Mouse (Mus musculus): Measurements from ENCODE around the gene Ric1. TPM values are rescaled to one million over a fixed set of nuclear protein-coding genes. Genes with fewer than 3 reads are reported as not detected.
"Not testable (repeated sequence)": the region's sequence is repeated elsewhere in the genome, so short reads cannot be mapped to it uniquely, and the experiment has no call there.

Ric1 gene
- total RNA-seq, 2 experiments from 2014 or later: 11.1 to 14.8 TPM

DNA sequence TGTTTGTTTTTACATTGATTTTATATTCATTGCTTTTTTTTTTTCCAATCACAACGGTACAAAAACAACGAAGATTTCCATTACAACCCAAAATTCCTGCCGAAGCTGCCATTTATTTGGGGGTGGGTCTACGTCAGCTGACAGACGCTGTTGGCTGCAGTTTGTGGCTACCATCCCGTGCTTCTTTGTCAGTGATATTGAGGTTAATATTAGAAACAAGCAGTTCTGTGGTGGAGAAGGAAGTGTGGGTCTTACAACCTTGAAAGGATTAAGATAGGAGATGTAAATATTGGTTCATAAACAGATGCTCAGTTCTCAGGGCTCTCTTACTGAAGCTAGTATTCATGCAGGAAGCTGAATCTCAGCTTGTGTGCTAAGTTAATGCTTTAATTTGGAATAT lies 61.7 kb downstream of the Ric1 start:
- ATAC-seq (replicated peaks; ENCODE audit: low FRiP score, low TSS enrichment, poor library complexity, severe bottlenecking): no peak

GRCm38 (mm10) chr19:29593783-29594182 lies 71.7 kb downstream of the Ric1 start:
- not testable (repeated sequence) for ATAC-seq (replicated peaks; ENCODE audit: low FRiP score, low TSS enrichment, poor library complexity, severe bottlenecking)

GRCm38 (mm10) chr19:29596276-29596675 lies 74.2 kb downstream of the Ric1 start:
- ATAC-seq (replicated peaks; ENCODE audit: low FRiP score, low TSS enrichment, poor library complexity, severe bottlenecking): no peak

DNA sequence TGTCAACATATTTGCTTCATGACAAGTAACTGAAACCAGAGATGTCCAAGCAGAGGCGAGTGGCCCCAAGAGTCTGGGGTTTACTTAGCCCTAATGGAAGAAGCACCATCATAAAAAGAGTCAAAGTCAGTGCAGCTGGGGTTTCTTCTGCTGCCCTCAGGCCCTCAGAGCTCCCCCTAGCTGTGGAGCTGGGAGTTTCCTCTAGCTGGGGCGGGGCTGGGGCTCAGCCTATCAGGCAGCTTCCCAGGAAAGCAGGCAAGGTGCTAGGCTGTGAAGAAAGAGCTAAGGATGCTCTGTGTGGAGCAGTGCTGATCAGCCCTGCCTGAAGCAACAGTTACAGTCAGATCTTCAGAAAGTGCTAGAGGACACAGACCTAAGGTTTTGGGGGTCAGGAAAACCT lies 74.9 kb downstream of the Ric1 start:
- peak; percentile 68 for ATAC-seq (replicated peaks; ENCODE audit: low FRiP score, low TSS enrichment, poor library complexity, severe bottlenecking)

DNA sequence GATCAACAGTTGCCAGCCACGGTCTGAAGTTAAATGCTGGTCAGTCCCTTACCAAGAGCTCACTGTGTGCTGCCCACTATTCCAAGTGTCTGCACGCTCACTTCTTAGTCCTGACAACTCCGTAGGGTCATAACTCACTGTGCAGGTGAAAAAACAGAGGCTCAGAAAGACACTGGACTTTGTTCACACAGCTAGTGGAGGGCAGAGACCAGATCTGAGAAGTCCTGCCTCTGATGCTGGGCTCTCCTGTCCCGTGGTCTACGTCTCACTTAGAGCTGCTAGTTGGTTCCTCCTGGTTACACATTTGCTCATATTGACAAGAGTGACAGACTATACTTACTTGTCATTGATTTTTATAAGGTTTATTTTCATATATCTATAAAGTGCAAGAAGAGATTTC lies 76.9 kb downstream of the Ric1 start:
- ATAC-seq (replicated peaks; ENCODE audit: low FRiP score, low TSS enrichment, poor library complexity, severe bottlenecking): no peak

- peak; percentile 90 for ATAC-seq (replicated peaks; ENCODE audit: low FRiP score, low TSS enrichment, poor library complexity, severe bottlenecking)
Measured at GRCm38 (mm10) chr19:29603548-29604353, 81.7 kb downstream of the Ric1 start.

DNA sequence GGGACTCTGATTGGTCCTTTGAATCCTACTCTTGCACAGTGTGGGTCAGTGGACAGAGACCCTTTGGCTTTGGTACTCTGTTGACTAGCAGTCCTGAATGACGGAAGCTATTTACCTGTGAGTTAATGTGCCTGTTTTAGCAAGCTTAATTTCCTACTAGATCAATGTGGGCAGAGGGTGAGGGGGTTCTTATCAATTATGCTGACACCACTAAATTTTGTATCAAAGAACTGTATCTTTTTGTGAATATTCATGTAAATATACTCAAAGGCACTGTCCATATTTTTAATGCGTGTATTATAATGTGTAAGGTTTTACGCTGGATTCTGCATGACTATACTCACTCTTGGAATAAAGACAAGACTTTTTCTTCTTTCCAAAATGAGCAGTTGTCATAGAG lies 82.6 kb downstream of the Ric1 start:
- no peak for ATAC-seq (replicated peaks; ENCODE audit: low FRiP score, low TSS enrichment, poor library complexity, severe bottlenecking)

DNA sequence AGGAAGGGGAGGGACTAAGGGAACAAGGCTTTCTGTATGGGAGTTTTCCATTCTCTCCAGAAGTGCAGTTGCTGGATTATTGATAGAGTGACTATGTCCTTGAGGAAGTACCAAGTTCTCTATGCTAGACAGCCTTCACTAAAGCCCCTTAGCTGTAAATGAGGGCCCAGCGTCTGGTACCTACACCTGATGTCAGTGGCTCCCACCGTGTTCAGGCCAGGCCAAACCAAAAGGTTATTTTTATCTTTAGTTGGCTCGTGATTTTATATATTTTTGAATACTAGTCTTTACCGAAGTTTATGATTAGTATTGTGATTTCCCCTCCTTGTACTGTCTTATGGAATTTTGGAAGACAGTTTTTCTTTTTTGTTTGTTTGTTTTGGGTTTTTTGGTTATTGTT lies 85.4 kb downstream of the Ric1 start:
- no peak for ATAC-seq (replicated peaks; ENCODE audit: low FRiP score, low TSS enrichment, poor library complexity, severe bottlenecking)

GRCm38 (mm10) chr19:29608212-29608611 lies 86.1 kb downstream of the Ric1 start:
- no peak for ATAC-seq (replicated peaks; ENCODE audit: low FRiP score, low TSS enrichment, poor library complexity, severe bottlenecking)

DNA sequence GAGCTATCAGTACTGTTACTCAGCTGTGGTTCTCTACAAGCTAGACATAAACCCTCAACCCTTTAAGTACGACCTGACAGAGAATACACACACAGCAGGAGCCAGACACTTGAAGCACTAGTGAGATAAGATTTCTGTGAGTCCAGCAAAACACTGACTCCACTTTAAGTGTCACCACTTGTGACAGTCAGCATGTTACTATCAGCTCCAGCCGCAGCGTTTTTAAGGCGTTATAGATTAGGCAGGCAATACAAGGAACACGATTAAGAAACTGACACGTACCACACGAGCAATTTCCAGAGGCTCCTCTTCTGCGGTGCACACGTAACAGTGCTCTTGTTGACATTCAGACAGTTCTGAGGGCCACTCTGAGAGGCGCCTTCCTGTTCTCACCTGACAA lies 88.8 kb downstream of the Ric1 start:
- peak; percentile 57 for ATAC-seq (replicated peaks; ENCODE audit: low FRiP score, low TSS enrichment, poor library complexity, severe bottlenecking)

DNA sequence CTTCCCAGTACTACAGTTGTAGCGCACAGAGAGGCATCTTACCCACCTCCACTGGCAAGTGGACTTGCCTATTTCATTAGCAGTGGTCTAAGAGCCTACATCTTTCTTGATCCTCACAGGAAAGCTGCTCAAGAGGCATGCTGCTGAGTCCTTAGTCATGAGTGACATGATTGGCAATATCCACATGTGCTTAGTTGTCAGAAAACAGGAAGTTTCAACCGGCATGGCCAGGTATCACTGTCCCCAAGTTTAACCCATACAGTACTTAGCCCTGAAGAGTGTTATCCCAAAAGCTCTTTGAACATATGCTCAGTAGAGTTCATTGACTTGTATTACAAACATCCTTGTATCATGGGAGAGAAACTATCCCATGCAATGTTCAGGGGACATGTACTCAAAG lies 90.0 kb downstream of the Ric1 start:
- ATAC-seq (replicated peaks; ENCODE audit: low FRiP score, low TSS enrichment, poor library complexity, severe bottlenecking): no peak

- ATAC-seq (replicated peaks; ENCODE audit: low FRiP score, low TSS enrichment, poor library complexity, severe bottlenecking): no peak
Measured at GRCm38 (mm10) chr19:29641055-29641454, 119.0 kb downstream of the Ric1 start.

DNA sequence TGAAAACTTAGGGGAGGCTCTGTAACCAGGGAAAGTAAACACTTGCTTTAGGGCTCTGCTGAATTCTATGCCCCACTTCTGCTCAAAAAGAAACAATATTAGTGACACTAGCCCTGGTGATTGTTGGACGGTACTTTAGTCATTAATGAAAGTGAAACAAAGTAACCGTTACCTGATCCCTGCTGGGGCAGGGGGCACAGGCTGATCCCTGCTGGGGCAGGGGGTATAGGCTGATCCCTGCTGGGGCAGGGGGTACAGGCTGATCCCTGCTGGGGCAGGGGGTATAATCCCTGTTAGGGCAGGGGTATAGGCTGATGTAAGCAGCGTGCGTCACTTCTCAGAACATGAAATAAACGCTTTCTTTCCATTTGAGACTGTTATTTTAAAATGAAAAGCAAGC lies 119.4 kb downstream of the Ric1 start:
- ATAC-seq (replicated peaks; ENCODE audit: low FRiP score, low TSS enrichment, poor library complexity, severe bottlenecking): no peak

GRCm38 (mm10) chr19:29642211-29642610 lies 120.1 kb downstream of the Ric1 start:
- 0 out of 2 replicates have a peak, but pooled peaks have one; percentile 30 for ATAC-seq (replicated peaks; ENCODE audit: low FRiP score, low TSS enrichment, poor library complexity, severe bottlenecking)

DNA sequence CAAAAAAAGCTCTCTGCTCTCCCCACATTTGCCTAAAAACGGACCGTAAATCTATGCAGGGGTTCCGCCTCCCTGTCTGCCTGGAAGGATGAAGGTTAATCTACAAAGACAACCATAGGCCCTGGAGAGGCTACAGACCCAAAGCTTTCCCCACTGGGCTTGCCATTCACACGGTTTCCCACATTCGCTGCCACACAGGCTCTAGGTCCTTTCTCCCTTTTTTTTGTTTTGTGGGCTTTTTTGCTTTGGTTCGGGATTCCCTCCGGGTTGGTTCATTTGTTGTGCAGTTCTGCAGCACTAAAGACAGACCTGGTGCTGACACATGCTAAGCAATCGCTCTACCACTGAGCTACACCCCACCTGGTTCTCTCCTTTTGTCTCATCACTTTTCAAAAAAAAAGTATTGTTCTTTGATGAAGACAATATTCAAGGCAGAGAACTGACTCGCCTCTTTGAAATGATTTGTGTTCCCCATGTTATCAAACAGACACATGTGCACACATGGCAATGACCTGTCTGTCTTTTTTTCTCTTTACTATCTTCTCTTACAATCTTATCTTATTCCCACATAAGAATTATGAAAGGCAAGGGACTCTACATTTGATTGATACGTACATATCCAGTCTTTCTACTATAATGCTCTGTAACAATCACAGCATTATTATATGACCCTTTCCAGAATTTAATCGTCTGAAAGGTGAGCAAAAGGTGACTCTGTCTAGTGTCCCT lies 121.3 kb downstream of the Ric1 start:
- ATAC-seq (replicated peaks; ENCODE audit: low FRiP score, low TSS enrichment, poor library complexity, severe bottlenecking): no peak

DNA sequence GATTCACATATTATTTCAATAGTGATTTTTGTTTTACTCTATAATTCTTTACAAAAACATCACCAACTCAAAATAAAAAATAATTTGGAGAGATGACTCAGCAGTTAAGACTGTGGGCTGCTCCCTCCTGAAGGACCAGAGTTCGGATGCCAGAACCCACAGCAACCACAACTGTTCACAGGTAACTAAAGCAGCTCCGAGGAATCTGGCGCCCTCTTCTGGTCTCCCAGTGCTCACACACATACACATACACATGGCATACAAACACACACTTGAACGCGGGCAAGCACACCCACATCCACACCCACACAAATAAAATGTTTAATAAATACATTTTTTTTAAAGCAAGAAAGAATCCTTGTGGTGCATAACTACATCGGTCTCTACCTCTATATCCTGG lies 122.7 kb downstream of the Ric1 start:
- no peak for ATAC-seq (replicated peaks; ENCODE audit: low FRiP score, low TSS enrichment, poor library complexity, severe bottlenecking)

- peak; percentile 96 for ATAC-seq (replicated peaks; ENCODE audit: low FRiP score, low TSS enrichment, poor library complexity, severe bottlenecking)
Measured at GRCm38 (mm10) chr19:29647651-29648549, 125.8 kb downstream of the Ric1 start, which contains the start of gene Ermp1. Gene Ermp1, minus strand, starts transcription at chr19:29648415.

DNA sequence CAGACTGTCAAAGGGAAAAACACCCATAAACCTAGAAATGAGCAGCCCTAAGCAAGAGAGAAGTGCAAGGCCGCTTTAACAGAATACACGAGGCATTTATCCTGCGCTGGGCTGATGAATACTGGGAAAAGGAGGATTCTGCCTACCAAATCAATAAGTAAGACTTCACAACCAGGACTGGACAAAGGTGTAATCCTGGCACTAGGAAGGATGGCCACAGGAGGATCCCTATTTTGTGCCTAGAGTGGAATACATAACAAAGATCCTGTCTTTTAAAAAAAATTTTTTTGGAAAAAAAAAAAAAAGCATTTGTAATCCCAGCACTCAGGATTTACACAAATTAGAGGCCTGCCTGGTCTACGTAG lies 126.5 kb downstream of the Ric1 start:
- no peak for ATAC-seq (replicated peaks; ENCODE audit: low FRiP score, low TSS enrichment, poor library complexity, severe bottlenecking)

GRCm38 (mm10) chr19:29649683-29650082 lies 127.6 kb downstream of the Ric1 start:
- 0 out of 2 replicates have a peak, but pooled peaks have one; percentile 14 for ATAC-seq (replicated peaks; ENCODE audit: low FRiP score, low TSS enrichment, poor library complexity, severe bottlenecking)

DNA sequence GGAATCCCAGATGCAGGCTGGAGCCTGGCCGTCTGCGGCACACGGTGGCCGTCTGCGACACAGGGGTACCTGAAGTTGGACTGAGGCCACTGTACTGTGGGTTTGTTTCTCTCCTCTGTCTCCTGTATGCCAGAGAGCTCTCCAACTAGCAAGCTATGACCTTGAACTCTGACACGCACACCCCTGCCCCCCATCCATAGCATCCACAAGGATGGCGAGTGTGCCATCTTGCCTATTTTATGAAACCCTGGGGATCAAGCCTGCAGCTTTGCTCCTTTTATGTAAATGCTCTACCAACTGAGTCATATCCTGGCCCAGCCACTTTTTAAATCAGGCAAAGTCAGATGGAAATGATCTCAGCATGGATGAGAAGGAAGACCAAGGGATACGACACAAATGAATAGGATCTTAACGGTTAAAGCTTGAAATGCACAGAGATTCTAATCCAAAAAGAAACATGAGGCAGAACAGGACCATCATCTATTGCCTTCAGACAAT lies 131.7 kb downstream of the Ric1 start:
- no peak for ATAC-seq (replicated peaks; ENCODE audit: low FRiP score, low TSS enrichment, poor library complexity, severe bottlenecking)

All from megakaryocyte-erythroid progenitor cell, adult 5-6 weeks (primary cell).